Mouse (Mus musculus) C2C12 (cell line): ENCODE data around the gene Ppef2.

Source experiments
- CEBPB ChIP-seq: IDR thresholded peaks from one replicate; pipeline ENCODE4 v1.6.1; 2011; ENCODE audit warnings: low read depth, mild to moderate bottlenecking, control low read depth, moderate library complexity
- CTCF ChIP-seq: IDR thresholded peaks from one replicate; pipeline ENCODE4 v1.5.1; 2011; ENCODE audit not compliant: control insufficient read depth, insufficient read depth, insufficient read length
- MAX ChIP-seq: IDR thresholded peaks from one replicate; pipeline ENCODE4 v1.6.1; 2011; ENCODE audit warnings: mild to moderate bottlenecking, control low read depth
- MYOD1 ChIP-seq: IDR thresholded peaks from one replicate; pipeline ENCODE4 v1.6.1; 2011; ENCODE audit warnings: low read depth; ENCODE audit not compliant: control insufficient read depth, insufficient read length
- MYOG ChIP-seq: IDR thresholded peaks from one replicate; pipeline ENCODE4 v1.6.1; 2011; ENCODE audit not compliant: control insufficient read depth, insufficient read length; ENCODE audit errors: extremely low read depth

- no peak for TF ChIP-seq CTCF
- no peak for TF ChIP-seq MAX
- no peak for TF ChIP-seq CEBPB
- TF ChIP-seq MYOG = no peak
- TF ChIP-seq MYOD1 = no peak
These were observed 7.8 kb upstream of the Ppef2 start for GRCm38 (mm10) chr5:92263761-92264359.
